Mouse (Mus musculus) splenic B cell, adult 2 months (primary cell): ENCODE results near the gene Cldn20.

Experiments used
- DNase-seq: peaks from one replicate; pipeline ENCODE4 v3.0.0-alpha.2; 2011; ENCODE audit warnings: low read depth, low spot score
- H3K27me3 ChIP-seq: 2 replicates; pipeline ENCODE4 v1.6.1; 2012; ENCODE audit warnings: mild to moderate bottlenecking, low read length, moderate library complexity, mixed read lengths; ENCODE audit not compliant: control insufficient read depth, poor library complexity, insufficient read depth, severe bottlenecking
- H3K36me3 ChIP-seq: 2 replicates; pipeline ENCODE4 v1.6.1; 2012; ENCODE audit warnings: mild to moderate bottlenecking, low read length, moderate library complexity, mixed read lengths; ENCODE audit not compliant: control insufficient read depth, poor library complexity, insufficient read depth, severe bottlenecking

Cldn20 gene

GRCm38 (mm10) chr17:3557331-3558311 is 25.3 kb downstream of the Cldn20 start, which contains the start of gene Tfb1m:
TSS of gene Tfb1m (minus strand) at chr17:3557781.
- no peaks in the 10 kb centered on the region for H3K27me3 ChIP-seq
- H3K36me3 ChIP-seq = no peaks in the 10 kb centered on the region
- peak; percentile 98 for DNase-seq

GRCm38 (mm10) chr17:3558356-3558870 is 26.1 kb downstream of the Cldn20 start:
- Histone ChIP-seq H3K36me3 (no peaks in the 10 kb centered on the region), H3K27me3 (no peaks in the 10 kb centered on the region)
- no peak for DNase-seq

GRCm38 (mm10) chr17:3560534-3560933 is 28.2 kb downstream of the Cldn20 start:
- H3K27me3 ChIP-seq = no peaks in the 10 kb centered on the region
- H3K36me3 ChIP-seq = no peaks in the 10 kb centered on the region
- DNase-seq = peak; percentile 32

- Histone ChIP-seq H3K27me3 (no peaks in the 10 kb centered on the region), H3K36me3 (no peaks in the 10 kb centered on the region)
- peak; percentile 47 for DNase-seq
These were observed 30.1 kb downstream of the Cldn20 start for GRCm38 (mm10) chr17:3562405-3562804.

GRCm38 (mm10) chr17:3570876-3571275 is 38.5 kb downstream of the Cldn20 start:
- DNase-seq = peak; percentile 60
- no peaks in the 10 kb centered on the region for H3K27me3 ChIP-seq
- no peaks in the 10 kb centered on the region for H3K36me3 ChIP-seq
